Mouse (Mus musculus) heart, postnatal 0 days (tissue): ENCODE data around the gene Npy5r. TPM values are rescaled to one million over a fixed set of nuclear protein-coding genes. Genes with fewer than 3 reads are reported as not detected.

ENCODE experiments used
- ATAC-seq: fragments of 200-750 bp; cut with Nextera tagmentation; 2 replicates; pipeline ENCODE4 v1.8.0; 2017; ENCODE audit warnings: low read depth, moderate number of reproducible peaks, moderate library complexity; ENCODE audit not compliant: insufficient read depth
- DNase-seq: peaks from one replicate; pipeline ENCODE4 v3.0.0-alpha.2; 2016; ENCODE audit warnings: low spot score
- H3K27ac ChIP-seq: fragments of 300-500 bp; sonication (generic); 2 replicates; pipeline ENCODE4 v1.5.1; 2014; ENCODE audit warnings: low read depth, mild to moderate bottlenecking
- H3K27me3 ChIP-seq: fragments of 300-500 bp; sonication (generic); 2 replicates; pipeline ENCODE4 v1.6.1; 2014; ENCODE audit warnings: low read length, mixed read lengths; ENCODE audit not compliant: control insufficient read depth, insufficient read depth
- H3K36me3 ChIP-seq: fragments of 300-500 bp; sonication (generic); replicated peaks from 2 replicates; pipeline ENCODE4 v1.6.1; 2014; ENCODE audit warnings: low read length, mixed read lengths; ENCODE audit not compliant: control insufficient read depth, insufficient read depth
- H3K4me1 ChIP-seq: fragments of 300-500 bp; sonication (generic); 2 replicates; pipeline ENCODE4 v1.6.1; 2014; ENCODE audit warnings: antibody characterized with exemption; ENCODE audit not compliant: control insufficient read depth, insufficient read depth
- H3K4me2 ChIP-seq: fragments of 300-500 bp; sonication (generic); 2 replicates; pipeline ENCODE4 v1.6.1; 2014; ENCODE audit warnings: low read depth, mild to moderate bottlenecking, low read length, moderate library complexity
- H3K4me3 ChIP-seq: fragments of 300-500 bp; sonication (generic); 2 replicates; pipeline ENCODE4 v1.5.1; 2014; ENCODE audit warnings: low read depth, low read length
- H3K9ac ChIP-seq: fragments of 300-500 bp; sonication (generic); replicated peaks from 2 replicates; pipeline ENCODE4 v1.6.1; 2014; ENCODE audit warnings: low read depth, low read length, mixed read lengths
- H3K9me3 ChIP-seq: fragments of 300-500 bp; sonication (generic); replicated peaks from 2 replicates; pipeline ENCODE4 v1.6.1; 2016; ENCODE audit warnings: low read length; ENCODE audit not compliant: control insufficient read depth
- CTCF ChIP-seq: IDR thresholded peaks from 2 replicates; pipeline ENCODE4 v1.5.1; 2016; ENCODE audit warnings: antibody characterized with exemption, control low read depth, low read depth
- EP300 ChIP-seq: IDR thresholded peaks from 2 replicates; pipeline ENCODE4 v1.6.1; 2016; ENCODE audit warnings: antibody characterized with exemption, low read depth
- WGBS: fragments of 180-500 bp; shearing (Covaris S2); extraction: QIAGEN DNeasy Blood & Tissue Kit; methylation state at CpG from one replicate; pipeline ENCODE4 v1.1.7; 2014; 5-methylcytosine and 5-hydroxymethylcytosine counted together
- polyA plus RNA-seq: library from polyadenylated mRNA; unstranded; fragments of >200 nt; fragmentation: Nextera tagmentation; extraction: Ambion mirVana; gene quantifications from 2 replicates; pipeline ENCODE4 v1.2.1, GENCODE M21; 2015
- total RNA-seq: library from RNA; depleted of rRNA; stranded (reverse); fragments of >200 nt; gene quantifications from 2 replicates; pipeline ENCODE4 v1.2.3, GENCODE M21; 2014; ENCODE audit warnings: low replicate concordance; rRNA removed

Gene Npy5r
- total RNA-seq (not detected in 2 replicates), polyA plus RNA-seq (not detected in 2 replicates)

- no peak for DNase-seq
- H3K27ac ChIP-seq = no peak within 1 kb of the TSS
Observed at GRCm38 (mm10) chr8:66687511-66688329, at the start of gene Npy5r. Gene Npy5r (minus strand): TSS chr8:66688128.

GRCm38 (mm10) chr8:66731957-66732356 is 44.0 kb upstream of the Npy5r start:
- TF ChIP-seq CTCF (no peak), EP300 (no peak)
- H3K36me3 ChIP-seq = no peaks in the 10 kb centered on the region
- H3K9me3 ChIP-seq = no peaks in the 10 kb centered on the region; the same call in 1 of the 2 replicates
- H3K4me3 ChIP-seq = no peak overlapping the region
- no peak overlapping the region for H3K9ac ChIP-seq
- DNase-seq (no peak), ATAC-seq (no peak)
- H3K27ac ChIP-seq = no peak overlapping the region
- H3K4me1 ChIP-seq = no peaks in the 10 kb centered on the region
- no peak overlapping the region for H3K4me2 ChIP-seq
- WGBS = 55% methylated on average over 5 of the region's 5 CpGs
- no peaks in the 10 kb centered on the region for H3K27me3 ChIP-seq

More at GRCm38 (mm10) chr8:66687511-66688329, at the start of gene Npy5r:
- WGBS = 2% methylated on average over 43 of the region's 43 CpGs
- Histone ChIP-seq H3K27me3 (peaks cover 18% of the 10 kb centered on the region), H3K4me2 (peak within 1 kb of the TSS; percentile 71), H3K4me3 (peak within 1 kb of the TSS; percentile 45), H3K9me3 (no peaks in the 10 kb centered on the region), H3K9ac (no peak within 1 kb of the TSS), H3K4me1 (no peaks in the 10 kb centered on the region; the same call in 1 of the 2 replicates), H3K36me3 (no peaks in the 10 kb centered on the region)
- ATAC-seq = no peak
- TF ChIP-seq EP300 (no peak), CTCF (no peak)

- H3K36me3 ChIP-seq = no peaks in the 10 kb centered on the region
- 47% methylated on average over 7 of the region's 7 CpGs for WGBS
- H3K4me1 ChIP-seq = no peaks in the 10 kb centered on the region
- no peak overlapping the region for H3K27ac ChIP-seq
- H3K4me2 ChIP-seq = no peak overlapping the region
- H3K9me3 ChIP-seq = no peaks in the 10 kb centered on the region; the same call in 1 of the 2 replicates
- H3K9ac ChIP-seq = no peak overlapping the region
- no peak for TF ChIP-seq CTCF
- no peak for TF ChIP-seq EP300
- no peaks in the 10 kb centered on the region for H3K27me3 ChIP-seq
- DNase-seq = no peak
- ATAC-seq = no peak
- H3K4me3 ChIP-seq = no peak overlapping the region
Observed at GRCm38 (mm10) chr8:66729446-66729845, 41.5 kb upstream of the Npy5r start.

- TF ChIP-seq CTCF (no peak), EP300 (no peak)
- Histone ChIP-seq H3K9me3 (no peaks in the 10 kb centered on the region), H3K27me3 (no peaks in the 10 kb centered on the region), H3K4me1 (no peaks in the 10 kb centered on the region), H3K27ac (no peak overlapping the region), H3K4me3 (no peak overlapping the region), H3K36me3 (no peaks in the 10 kb centered on the region), H3K4me2 (no peak overlapping the region), H3K9ac (no peak overlapping the region)
- ATAC-seq (no peak), DNase-seq (no peak)
- WGBS = 82% methylated on average over 2 of the region's 2 CpGs
Observed at GRCm38 (mm10) chr8:66722835-66723234, 34.9 kb upstream of the Npy5r start.

- 81% methylated on average over 7 of the region's 7 CpGs for WGBS
- no peak for TF ChIP-seq CTCF
- TF ChIP-seq EP300 = no peak
Observed at GRCm38 (mm10) chr8:66714324-66714975, 26.5 kb upstream of the Npy5r start.

More at GRCm38 (mm10) chr8:66714324-66714975, 26.5 kb upstream of the Npy5r start:
- Histone ChIP-seq H3K27ac (no peak overlapping the region), H3K27me3 (no peaks in the 10 kb centered on the region), H3K4me1 (no peaks in the 10 kb centered on the region), H3K4me3 (no peak overlapping the region), H3K9ac (no peak overlapping the region), H3K9me3 (no peaks in the 10 kb centered on the region), H3K4me2 (no peak overlapping the region), H3K36me3 (no peaks in the 10 kb centered on the region)
- ATAC-seq (no peak), DNase-seq (no peak)
